Comparison of ENCODE assay signal across 30 mouse cellular contexts in genomic region chr7:137294446-137294845, GRCm38 (mm10). TPM values are rescaled to one million over a fixed set of nuclear protein-coding genes. Genes with fewer than 3 reads are reported as not detected.
DNase-seq lines count a peak whose midpoint lies in the region; ATAC-seq lines count a peak whose summit lies in the region.
"Had no signal": no experiment of that assay in that cellular context is flagged by ENCODE, and none has a peak within 500 bp of the region (broad histone marks: within the 10 kb centered on the region; RNA-seq: fewer than 3 reads in every experiment).

No protein-coding gene starts in this region.

- peaks cover 12% of the 10 kb centered on the region for H3K27me3 ChIP-seq in midbrain, embryonic 12.5 days
- peaks cover 24% of the 10 kb centered on the region for H3K27me3 ChIP-seq in midbrain, embryonic 10.5 days (ENCODE audit: low read depth, poor library complexity, severe bottlenecking)
- no peaks in the 10 kb centered on the region for H3K27me3 ChIP-seq in hindbrain, embryonic 15.5 days

- H3K9me3 ChIP-seq in midbrain, embryonic 12.5 days: no peaks in the 10 kb centered on the region
- H3K9me3 ChIP-seq in midbrain, embryonic 10.5 days (replicated peaks): no peaks in the 10 kb centered on the region
- H3K9me3 ChIP-seq in hindbrain, embryonic 15.5 days: no peaks in the 10 kb centered on the region
- H3K9me3 ChIP-seq: kidney, embryonic 15.5 days; limb, embryonic 12.5 days; megakaryocyte, embryonic 14.5 days had no signal

- no peak overlapping the region for H3K4me3 ChIP-seq in midbrain, embryonic 12.5 days
- no peak overlapping the region for H3K4me3 ChIP-seq in midbrain, embryonic 10.5 days
- no peak overlapping the region for H3K4me3 ChIP-seq in hindbrain, embryonic 15.5 days
- H3K4me3 ChIP-seq: kidney, embryonic 15.5 days; layer of hippocampus, adult 2 months; left cerebral cortex, adult 2 months; limb, embryonic 12.5 days; megakaryocyte, embryonic 14.5 days had no signal

- ATAC-seq in midbrain, embryonic 12.5 days (ENCODE audit: low FRiP score, low read depth): no peak
- no peak for ATAC-seq in hindbrain, embryonic 15.5 days (ENCODE audit: low FRiP score, low read depth)
- no peak for ATAC-seq in monocyte, adult 5-6 weeks (replicated peaks; ENCODE audit: insufficient number of reproducible peaks, low FRiP score, low TSS enrichment, poor library complexity, severe bottlenecking)
- ATAC-seq: forebrain, embryonic 14.5 days had no signal

- no peak overlapping the region for H3K9ac ChIP-seq in midbrain, embryonic 12.5 days (replicated peaks)
- H3K9ac ChIP-seq in hindbrain, embryonic 15.5 days: peak overlapping the region; percentile 5; the same call in 1 of the 2 replicates
- H3K9ac ChIP-seq: kidney, embryonic 15.5 days; limb, embryonic 12.5 days had no signal

- no peak overlapping the region for H3K4me2 ChIP-seq in midbrain, embryonic 12.5 days (replicated peaks)
- no peak overlapping the region for H3K4me2 ChIP-seq in hindbrain, embryonic 15.5 days
- H3K4me2 ChIP-seq: heart, embryonic 11.5 days; kidney, embryonic 15.5 days; limb, embryonic 12.5 days; liver, embryonic 11.5 days had no signal

- 52% methylated on average over 7 of the region's 7 CpGs for WGBS in midbrain, embryonic 12.5 days
- WGBS in midbrain, embryonic 10.5 days: 67% methylated on average over 7 of the region's 7 CpGs
- 55% methylated on average over 7 of the region's 7 CpGs for WGBS in hindbrain, embryonic 15.5 days

- DNase-seq in embryo, embryonic 11 days: peak; percentile 58
- DNase-seq in embryo, embryonic 10 days (ENCODE audit: low spot score): no peak
- DNase-seq in midbrain, embryonic 10.5 days (ENCODE audit: low spot score): no peak
- DNase-seq in MN1 (ENCODE audit: low spot score): peak; percentile 73
- DNase-seq in cerebellum, adult 9-10 months: no peak
- DNase-seq: adrenal gland, postnatal 25 days; cerebellum, adult 18-20 months; cerebellum, postnatal 25 days; gastrocnemius, postnatal 14 days; heart, adult 18-20 months; heart, postnatal 4 days; kidney, adult 18-20 months; kidney, postnatal 25 days; lung, postnatal 4 days; right cerebral cortex, adult 18-20 months; spleen, adult 18-20 months; thymus, postnatal 14 days had no signal

- H3K36me3 ChIP-seq in midbrain, embryonic 12.5 days: no peaks in the 10 kb centered on the region
- no peaks in the 10 kb centered on the region for H3K36me3 ChIP-seq in midbrain, embryonic 10.5 days
- no peaks in the 10 kb centered on the region for H3K36me3 ChIP-seq in hindbrain, embryonic 15.5 days
- H3K36me3 ChIP-seq: kidney, embryonic 15.5 days had no signal

- 0 out of 2 replicates have a peak overlapping the region, but pooled peaks have one; percentile 4 for H3K27ac ChIP-seq in midbrain, embryonic 12.5 days (replicated peaks)
- H3K27ac ChIP-seq in midbrain, embryonic 10.5 days (replicated peaks): no peak overlapping the region
- H3K27ac ChIP-seq in hindbrain, embryonic 15.5 days (replicated peaks): peak overlapping the region; percentile 43
- H3K27ac ChIP-seq: kidney, embryonic 15.5 days; layer of hippocampus, adult 2 months; left cerebral cortex, adult 2 months; limb, embryonic 12.5 days had no signal

- H3K4me1 ChIP-seq in midbrain, embryonic 12.5 days: peaks cover 38% of the 10 kb centered on the region
- peaks cover 77% of the 10 kb centered on the region for H3K4me1 ChIP-seq in midbrain, embryonic 10.5 days
- H3K4me1 ChIP-seq in hindbrain, embryonic 15.5 days (replicated peaks): peaks cover 71% of the 10 kb centered on the region
- H3K4me1 ChIP-seq: megakaryocyte, embryonic 14.5 days had no signal

RNA-seq across cellular contexts. Expression of gene Ebf3, which starts 19.8 kb away (rescaled TPM):
- polyA plus RNA-seq in midbrain, embryonic 12.5 days (2016; fragmentation: Nextera tagmentation; extraction: Ambion mirVana): 23.3 and 24.9 TPM in 2 replicates
- polyA plus RNA-seq in midbrain, embryonic 10.5 days (2016; fragmentation: Nextera tagmentation; extraction: Ambion mirVana): 3.2 and 5.4 TPM in 2 replicates
- 18.0 and 18.5 TPM in 2 replicates for polyA plus RNA-seq in hindbrain, embryonic 15.5 days (2015; fragmentation: Nextera tagmentation; extraction: Ambion mirVana)
- total RNA-seq in monocyte, adult 5-6 weeks (2017): not detected in 3 replicates
- total RNA-seq: MEL had no signal
- polyA plus RNA-seq: liver, embryonic 16.5 days had no signal

Comparison
In these comparisons a context has a peak if more than half of its experiments do, and no peak if none do; other contexts are left out.
1. DNase-seq: peak in embryo, embryonic 11 days (single experiment) and MN1 (single experiment); none in embryo, embryonic 10 days (single experiment), midbrain, embryonic 10.5 days (single experiment) and cerebellum, adult 9-10 months (single experiment).